Comparison of ENCODE assay signal across 11 mouse cellular contexts in genomic region chr7:129965281-129966051, GRCm38 (mm10).
DNase-seq lines count a peak whose midpoint lies in the region; ATAC-seq lines count a peak whose summit lies in the region.
"Had no signal": no experiment of that assay in that cellular context is flagged by ENCODE, and none has a peak within 500 bp of the region (broad histone marks: within the 10 kb centered on the region; RNA-seq: fewer than 3 reads in every experiment).

No protein-coding gene starts in this region.

- 86% methylated on average over 9 of the region's 9 CpGs for WGBS in forebrain, embryonic 14.5 days
- 78% methylated on average over 9 of the region's 9 CpGs for WGBS in forebrain, embryonic 15.5 days
- WGBS in neural tube, embryonic 15.5 days: 85% methylated on average over 9 of the region's 9 CpGs
- 62% methylated on average over 9 of the region's 9 CpGs for WGBS in stomach, embryonic 16.5 days

- peaks cover 12% of the 10 kb centered on the region; the same call in 1 of the 2 replicates for H3K4me1 ChIP-seq in forebrain, embryonic 14.5 days (ENCODE audit: control insufficient read depth, insufficient read depth, low read length)
- peaks cover 7% of the 10 kb centered on the region for H3K4me1 ChIP-seq in forebrain, embryonic 15.5 days
- H3K4me1 ChIP-seq in neural tube, embryonic 15.5 days: peaks cover 12% of the 10 kb centered on the region
- H3K4me1 ChIP-seq in stomach, embryonic 16.5 days (ENCODE audit: control insufficient read depth, insufficient read depth, low read length): peaks cover 18% of the 10 kb centered on the region; the same call in 1 of the 2 replicates

- H3K4me3 ChIP-seq in forebrain, embryonic 14.5 days (ENCODE audit: low read depth, low read length): no peak overlapping the region
- no peak overlapping the region for H3K4me3 ChIP-seq in forebrain, embryonic 15.5 days
- H3K4me3 ChIP-seq in neural tube, embryonic 15.5 days (replicated peaks): no peak overlapping the region
- no peak overlapping the region for H3K4me3 ChIP-seq in stomach, embryonic 16.5 days (replicated peaks; ENCODE audit: low read length)
- H3K4me3 ChIP-seq: limb, embryonic 13.5 days had no signal

- peak; percentile 29; the same call in 1 of the 2 replicates for ATAC-seq in forebrain, embryonic 14.5 days
- ATAC-seq in forebrain, embryonic 15.5 days (replicated peaks): no peak
- ATAC-seq in neural tube, embryonic 15.5 days (ENCODE audit: low FRiP score): no peak
- ATAC-seq in stomach, embryonic 16.5 days (ENCODE audit: insufficient read depth, low FRiP score): peak; percentile 37; the same call in 1 of the 2 replicates
- ATAC-seq: forebrain, postnatal 0 days had no signal

- H3K9me3 ChIP-seq in forebrain, embryonic 14.5 days (replicated peaks; ENCODE audit: control insufficient read depth, low read length): no peaks in the 10 kb centered on the region
- no peaks in the 10 kb centered on the region for H3K9me3 ChIP-seq in forebrain, embryonic 15.5 days
- H3K9me3 ChIP-seq in neural tube, embryonic 15.5 days (replicated peaks): no peaks in the 10 kb centered on the region
- no peaks in the 10 kb centered on the region for H3K9me3 ChIP-seq in stomach, embryonic 16.5 days (replicated peaks; ENCODE audit: control insufficient read depth, low read length)
- H3K9me3 ChIP-seq: limb, embryonic 13.5 days had no signal

- no peaks in the 10 kb centered on the region for H3K27me3 ChIP-seq in forebrain, embryonic 14.5 days (replicated peaks; ENCODE audit: control insufficient read depth, insufficient read depth, low read length)
- no peaks in the 10 kb centered on the region for H3K27me3 ChIP-seq in forebrain, embryonic 15.5 days
- H3K27me3 ChIP-seq in neural tube, embryonic 15.5 days (replicated peaks): no peaks in the 10 kb centered on the region
- H3K27me3 ChIP-seq in stomach, embryonic 16.5 days (ENCODE audit: control insufficient read depth, insufficient read depth, low read length): no peaks in the 10 kb centered on the region

- no peak overlapping the region for H3K4me2 ChIP-seq in forebrain, embryonic 14.5 days (ENCODE audit: low read length)
- no peak overlapping the region for H3K4me2 ChIP-seq in forebrain, embryonic 15.5 days (replicated peaks)
- H3K4me2 ChIP-seq in neural tube, embryonic 15.5 days: no peak overlapping the region
- H3K4me2 ChIP-seq in stomach, embryonic 16.5 days (ENCODE audit: low read depth, low read length): no peak overlapping the region
- H3K4me2 ChIP-seq: limb, embryonic 13.5 days had no signal

- intact Hi-C loops in gastrocnemius, postnatal 14 days (cut with DNase I; ENCODE audit: low total_unique reads): no loop called here

- no peak overlapping the region for H3K27ac ChIP-seq in forebrain, embryonic 14.5 days (ENCODE audit: low read depth, low read length)
- no peak overlapping the region for H3K27ac ChIP-seq in forebrain, embryonic 15.5 days (replicated peaks)
- no peak overlapping the region for H3K27ac ChIP-seq in neural tube, embryonic 15.5 days (replicated peaks)
- no peak overlapping the region for H3K27ac ChIP-seq in stomach, embryonic 16.5 days (ENCODE audit: low read length)
- H3K27ac ChIP-seq: limb, embryonic 13.5 days had no signal

- H3K36me3 ChIP-seq in forebrain, embryonic 14.5 days (ENCODE audit: control insufficient read depth, insufficient read depth, low read length): no peaks in the 10 kb centered on the region
- no peaks in the 10 kb centered on the region for H3K36me3 ChIP-seq in forebrain, embryonic 15.5 days
- no peaks in the 10 kb centered on the region for H3K36me3 ChIP-seq in neural tube, embryonic 15.5 days
- H3K36me3 ChIP-seq in stomach, embryonic 16.5 days (ENCODE audit: control insufficient read depth, insufficient read depth, low read length): no peaks in the 10 kb centered on the region
- H3K36me3 ChIP-seq: limb, embryonic 13.5 days had no signal

- DNase-seq in forebrain, embryonic 14.5 days (ENCODE audit: low spot score): peak; percentile 25
- peak; percentile 30 for DNase-seq in neural tube, embryonic 10.5 days (ENCODE audit: extremely low spot score, low spot score)
- peak; percentile 87 for DNase-seq in gonadal fat pad, adult 2 months (ENCODE audit: low read depth)
- DNase-seq in layer of hippocampus, postnatal 25 days (ENCODE audit: extremely low spot score in 1 of 2, low spot score in 1 of 2): no peak
- DNase-seq in gastrocnemius, postnatal 14 days: no peak
- DNase-seq: forebrain, postnatal 0 days; thymus, postnatal 36 days had no signal

- H3K9ac ChIP-seq in forebrain, embryonic 14.5 days (ENCODE audit: low read length): no peak overlapping the region
- no peak overlapping the region for H3K9ac ChIP-seq in forebrain, embryonic 15.5 days (replicated peaks)
- H3K9ac ChIP-seq in neural tube, embryonic 15.5 days (replicated peaks): no peak overlapping the region
- H3K9ac ChIP-seq in stomach, embryonic 16.5 days (ENCODE audit: low read length): no peak overlapping the region
- H3K9ac ChIP-seq: forebrain, postnatal 0 days; limb, embryonic 13.5 days had no signal

Comparison
In these comparisons a context has a peak if more than half of its experiments do, and no peak if none do; other contexts are left out.
1. ATAC-seq: peak in forebrain, embryonic 14.5 days (single experiment) and stomach, embryonic 16.5 days (single experiment); none in forebrain, embryonic 15.5 days (single experiment) and neural tube, embryonic 15.5 days (single experiment).
2. DNase-seq: peak in forebrain, embryonic 14.5 days (single experiment), neural tube, embryonic 10.5 days (single experiment) and gonadal fat pad, adult 2 months (single experiment); none in layer of hippocampus, postnatal 25 days (0 of 2) and gastrocnemius, postnatal 14 days (single experiment).